Mouse (Mus musculus) bone marrow, adult 2 months (tissue): ENCODE results near the gene B4galt5.

Experiments
- CTCF ChIP-seq: fragments of 200-500 bp; IDR thresholded peaks from 2 replicates; pipeline ENCODE4 v1.5.1; 2011; ENCODE audit warnings: low read length, control low read depth; ENCODE audit not compliant: control insufficient read depth, insufficient read depth
- POLR2A ChIP-seq: fragments of 200-500 bp; IDR thresholded peaks from 2 replicates; pipeline ENCODE4 v1.6.1; 2011; ENCODE audit warnings: low read depth, mild to moderate bottlenecking, control low read depth, low read length, borderline replicate concordance; ENCODE audit not compliant: control insufficient read depth

DNA sequence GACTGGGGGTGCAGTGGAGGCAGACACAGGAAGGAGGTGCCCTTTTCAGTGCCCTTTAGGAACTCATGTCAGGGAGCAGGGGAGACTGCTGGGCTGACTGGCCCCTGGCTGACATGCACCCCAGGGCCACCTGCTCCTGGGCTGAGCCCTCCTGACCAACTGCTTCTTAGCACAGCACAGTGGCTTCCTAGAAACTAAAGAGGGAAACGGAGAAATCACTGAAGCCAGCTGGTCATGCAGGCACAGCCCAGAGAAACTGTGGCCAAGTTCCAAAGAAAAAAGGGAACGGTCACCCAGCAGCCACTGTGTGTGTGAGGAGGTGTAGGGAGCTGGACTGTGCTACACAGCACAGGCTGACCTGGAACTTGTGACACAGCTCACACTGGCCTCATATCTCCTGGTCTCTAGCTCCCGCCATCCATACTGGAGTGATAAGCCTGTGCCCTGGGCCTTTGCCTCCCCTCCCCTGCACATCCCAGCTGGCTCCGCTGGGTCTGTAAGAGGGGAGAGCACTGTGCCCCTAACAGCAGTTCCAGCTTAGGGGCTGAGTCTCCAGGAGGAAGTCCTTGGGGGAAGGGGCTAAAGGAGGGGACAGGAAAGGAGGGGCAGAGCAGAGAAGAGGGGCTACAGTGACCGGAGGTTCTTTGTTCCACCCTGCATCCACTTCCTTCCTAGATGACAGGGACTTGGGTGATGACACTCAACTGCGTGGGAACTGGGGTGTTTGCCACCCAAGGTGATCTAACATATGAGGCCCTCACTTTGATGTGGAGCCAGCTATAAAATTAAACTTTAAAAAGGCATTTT lies 48.9 kb downstream of the B4galt5 start:
- TF ChIP-seq CTCF (no peak), POLR2A (no peak)
